Mouse (Mus musculus) heart, adult 2 months (tissue): ENCODE data around the gene Phactr1.

Experiments
- CTCF ChIP-seq: fragments of 200-600 bp; IDR thresholded peaks from 2 replicates; pipeline ENCODE4 v1.8.1; 2022; ENCODE audit warnings: antibody characterized with exemption, mild to moderate bottlenecking, moderate library complexity
- EP300 ChIP-seq: fragments of 200-500 bp; IDR thresholded peaks from 2 replicates; pipeline ENCODE4 v1.6.1; 2011; ENCODE audit warnings: low read depth, low read length, control low read depth; ENCODE audit not compliant: insufficient read depth
- POLR2A ChIP-seq: fragments of 200-500 bp; IDR thresholded peaks from 2 replicates; pipeline ENCODE4 v1.6.1; 2011; ENCODE audit warnings: mild to moderate bottlenecking, low read depth, low read length, control low read depth; ENCODE audit not compliant: insufficient read depth

GRCm38 (mm10) chr13:42940271-42940670, 259.8 kb downstream of the Phactr1 start:
- no peak for TF ChIP-seq CTCF
- no peak for TF ChIP-seq EP300
- TF ChIP-seq POLR2A: no peak
